Mouse (Mus musculus): ENCODE results near the gene Ankrd13b.

DNA sequence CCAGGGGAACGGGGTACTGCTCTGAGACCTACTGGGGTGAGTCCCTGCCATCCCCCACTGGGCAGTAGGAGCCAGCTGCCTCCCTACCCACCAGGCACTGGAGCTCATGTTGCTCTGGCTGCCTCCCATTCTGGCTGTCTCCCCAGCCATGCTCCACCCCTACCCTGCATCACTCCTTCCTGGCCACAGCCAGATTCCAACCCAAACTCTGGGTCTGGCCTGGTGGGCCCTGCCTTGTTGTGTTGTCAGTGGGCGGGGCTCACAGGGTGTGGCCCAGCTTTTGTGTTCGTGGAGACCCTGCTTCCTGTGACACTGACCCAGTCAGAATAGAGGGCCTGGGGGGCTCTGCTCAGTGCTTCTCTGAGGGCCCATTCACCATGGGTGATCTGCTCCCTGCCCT is 14.0 kb upstream of the Ankrd13b start:
- TF ChIP-seq CTCF (IDR thresholded peaks at IDR 0.05; ENCODE audit: borderline replicate concordance, extremely low read depth, insufficient read depth, insufficient read length) (no peak), POLR2A (IDR thresholded peaks at IDR 0.05; ENCODE audit: borderline replicate concordance, extremely low read depth, insufficient read depth, insufficient read length, poor library complexity, severe bottlenecking) (no peak)
